Mouse (Mus musculus): ENCODE results near the gene Gm47995.

Gene Gm47995

GRCm38 (mm10) chr1:151232346-151232745, 34.1 kb downstream of the Gm47995 start:
- in situ Hi-C loops (cut with MboI, MseI), result no loop called here

- in situ Hi-C loops (cut with MboI, MseI), result no loop called here
Observed at GRCm38 (mm10) chr1:151233756-151234155, 35.5 kb downstream of the Gm47995 start.

GRCm38 (mm10) chr1:151235574-151235973, 37.3 kb downstream of the Gm47995 start:
- in situ Hi-C loops (cut with MboI, MseI), result no loop called here

GRCm38 (mm10) chr1:151236141-151236930, 38.1 kb downstream of the Gm47995 start:
- in situ Hi-C loops (cut with MboI, MseI), result no loop called here

GRCm38 (mm10) chr1:151237780-151238179, 39.5 kb downstream of the Gm47995 start:
- in situ Hi-C loops (cut with MboI, MseI), result no loop called here

- in situ Hi-C loops (cut with MboI, MseI), result no loop called here
Observed at GRCm38 (mm10) chr1:151243332-151243731, 45.1 kb downstream of the Gm47995 start.

- in situ Hi-C loops (cut with MboI, MseI), result no loop called here
Observed at GRCm38 (mm10) chr1:151244013-151244412, 45.8 kb downstream of the Gm47995 start.

GRCm38 (mm10) chr1:151244761-151245160, 46.5 kb downstream of the Gm47995 start:
- in situ Hi-C loops (cut with MboI, MseI), result no loop called here

GRCm38 (mm10) chr1:151245165-151245564, 46.9 kb downstream of the Gm47995 start:
- in situ Hi-C loops (cut with MboI, MseI), result no loop called here

GRCm38 (mm10) chr1:151245846-151246245, 47.6 kb downstream of the Gm47995 start:
- in situ Hi-C loops (cut with MboI, MseI), result no loop called here

Data from T-helper 2 cell (primary cell).